Mouse (Mus musculus) thymus, postnatal 25 days (tissue): ENCODE data around the gene Rprd2.
"Not testable (repeated sequence)": the region's sequence is repeated elsewhere in the genome, so short reads cannot be mapped to it uniquely, and the experiment has no call there.

ENCODE experiments used
- DNase-seq: peaks from one replicate; pipeline ENCODE4 v3.0.0; 2022

Rprd2 gene

DNA sequence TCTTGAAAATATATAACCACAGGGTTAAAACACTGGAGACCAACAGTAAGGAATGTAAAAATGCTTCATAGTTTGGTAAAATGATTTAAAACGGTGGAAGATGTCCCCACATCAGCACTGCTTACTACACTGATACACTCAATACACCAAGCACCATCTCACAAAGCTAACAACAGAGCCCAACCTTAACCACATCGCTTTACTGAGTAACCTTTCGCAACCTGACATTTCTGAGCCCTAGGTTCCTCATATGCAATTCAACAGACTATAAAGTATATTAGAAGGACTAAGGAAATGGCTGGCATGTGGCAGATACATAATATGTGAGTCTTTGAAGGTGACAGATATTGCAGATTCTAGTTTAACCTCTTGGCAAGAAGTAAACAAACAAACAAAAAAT, 2.0 kb downstream of the Rprd2 start:
- DNase-seq, result no peak

DNA sequence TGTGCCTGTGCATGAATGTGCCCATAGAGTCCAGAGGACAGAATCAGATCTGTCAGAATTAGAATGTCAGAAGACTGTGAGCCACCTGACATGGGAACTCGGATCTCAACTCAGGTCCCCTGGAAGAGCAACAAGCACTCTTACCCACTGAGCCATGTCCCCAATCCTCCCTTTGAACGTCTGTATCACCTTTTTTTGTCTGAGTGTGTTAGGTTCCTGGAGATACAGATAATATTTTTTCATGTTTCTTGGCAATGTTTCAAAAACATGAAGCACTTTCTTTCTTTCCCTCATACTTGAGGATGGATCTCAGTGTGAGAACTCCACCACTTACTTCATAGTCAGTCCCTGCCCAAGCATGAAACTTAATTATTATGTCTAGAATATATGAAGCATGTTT, 10.3 kb downstream of the Rprd2 start:
- DNase-seq, result no peak

DNA sequence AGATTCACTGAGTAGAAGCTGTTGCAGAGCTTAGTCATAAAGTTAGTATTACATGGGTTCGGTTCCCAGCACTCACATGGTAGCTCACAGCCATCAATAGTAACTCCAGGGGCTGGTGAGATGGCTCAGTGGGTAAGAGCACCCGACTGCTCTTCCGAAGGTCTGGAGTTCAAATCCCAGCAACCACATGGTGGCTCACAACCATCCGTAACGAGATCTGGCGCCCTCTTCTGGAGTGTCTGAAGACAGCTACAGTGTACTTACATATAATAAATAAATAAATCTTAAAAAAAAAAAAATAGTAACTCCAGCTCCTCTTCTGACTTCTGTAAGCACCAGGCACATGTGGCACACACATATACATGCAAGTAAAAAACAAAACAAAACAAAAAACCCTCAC, 11.0 kb downstream of the Rprd2 start:
- DNase-seq, result not testable (repeated sequence)

DNA sequence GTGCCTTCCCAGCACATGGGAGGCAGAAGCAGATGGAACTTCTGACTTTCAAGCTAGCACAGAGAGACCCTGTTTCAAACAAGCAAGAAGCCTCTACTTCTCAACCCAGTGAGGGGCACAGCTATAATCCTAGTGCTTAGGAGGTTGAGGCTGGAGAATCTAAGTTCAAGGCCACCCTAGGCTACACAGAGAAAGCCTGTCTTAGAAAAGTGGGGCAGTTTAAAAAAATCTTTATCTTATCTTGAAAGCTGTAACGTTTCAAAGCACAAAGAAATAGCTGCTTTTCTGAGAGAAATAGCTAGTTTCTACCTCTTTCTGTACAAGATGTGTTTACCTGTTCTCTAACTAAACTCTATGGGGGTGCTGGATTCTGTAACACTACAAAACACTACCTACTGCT, 12.0 kb downstream of the Rprd2 start:
- DNase-seq, result no peak

DNA sequence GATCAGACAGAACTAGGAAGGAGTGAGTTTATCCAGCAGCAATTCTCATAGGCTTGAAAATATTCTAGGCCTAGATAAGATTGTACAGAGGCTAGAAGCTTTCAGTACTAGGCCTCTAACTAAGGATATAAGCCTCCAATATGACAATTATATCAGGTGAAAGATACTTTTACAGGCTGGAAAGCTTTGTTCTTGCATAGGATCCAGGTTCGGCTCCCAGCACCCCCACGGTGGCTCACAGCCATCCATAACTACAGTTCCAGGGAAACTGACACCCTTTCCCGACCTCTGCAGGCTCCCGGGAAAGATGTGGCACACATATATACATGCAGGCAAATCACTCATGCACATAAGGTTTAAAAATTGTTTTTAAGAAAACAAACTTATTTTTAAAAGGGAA, 14.8 kb downstream of the Rprd2 start:
- no peak for DNase-seq

DNA sequence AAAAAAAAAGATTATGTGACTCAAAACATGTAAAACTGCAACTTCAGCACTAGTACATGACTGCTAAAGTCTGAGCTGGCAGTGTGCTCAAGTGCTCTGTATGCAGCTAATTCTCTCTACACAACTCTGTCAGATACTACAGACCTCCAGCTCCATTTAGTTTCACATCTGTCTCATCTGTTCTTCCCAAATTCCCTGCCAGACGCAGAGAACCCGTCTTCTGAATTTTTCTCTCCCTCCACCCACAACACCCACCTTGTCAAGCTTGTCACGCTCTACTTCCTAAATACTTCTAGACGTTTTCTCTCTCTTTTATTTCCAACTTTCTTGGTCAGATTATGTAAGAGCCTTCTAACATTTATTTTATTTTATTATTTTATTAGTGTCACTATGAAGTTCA, 19.9 kb downstream of the Rprd2 start:
- DNase-seq, result no peak

DNA sequence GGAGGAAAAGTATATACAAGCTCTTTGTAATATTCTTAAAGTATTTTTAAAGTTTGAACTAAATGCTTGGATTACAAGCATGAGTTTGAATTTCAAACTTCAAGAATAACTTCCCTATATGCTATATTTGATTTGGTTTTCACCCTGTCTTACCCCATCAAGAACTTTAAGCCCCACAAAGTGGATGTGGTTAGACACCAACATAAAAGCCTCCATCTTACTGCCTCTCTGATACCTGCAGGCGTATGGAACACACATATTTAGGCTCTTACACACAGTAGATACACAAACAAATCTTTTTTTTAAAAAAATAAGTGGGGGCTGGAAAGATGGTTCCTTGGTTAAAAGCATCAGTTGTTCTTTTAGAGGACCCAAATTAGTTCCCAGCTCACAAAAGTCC, 24.4 kb downstream of the Rprd2 start:
- DNase-seq, result no peak

DNA sequence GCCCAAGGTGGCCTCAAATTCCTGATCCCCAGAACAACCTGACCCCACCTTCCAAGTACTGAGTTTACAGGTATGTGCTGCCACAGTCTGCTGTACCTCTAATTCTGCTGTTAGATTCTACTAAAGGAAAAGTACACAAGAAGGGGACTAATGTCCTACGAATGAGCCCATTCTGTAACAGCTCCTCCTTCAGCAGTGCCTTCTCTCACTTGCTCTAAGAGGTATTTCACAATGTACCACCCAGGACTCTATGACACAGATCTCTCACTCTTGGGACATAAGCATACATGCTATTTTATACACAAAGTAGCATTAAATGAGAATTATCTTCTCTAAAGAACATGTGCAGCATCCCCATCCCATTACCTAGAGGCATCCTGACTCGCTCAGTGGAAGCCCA, 25.0 kb downstream of the Rprd2 start:
- DNase-seq, result no peak

DNA sequence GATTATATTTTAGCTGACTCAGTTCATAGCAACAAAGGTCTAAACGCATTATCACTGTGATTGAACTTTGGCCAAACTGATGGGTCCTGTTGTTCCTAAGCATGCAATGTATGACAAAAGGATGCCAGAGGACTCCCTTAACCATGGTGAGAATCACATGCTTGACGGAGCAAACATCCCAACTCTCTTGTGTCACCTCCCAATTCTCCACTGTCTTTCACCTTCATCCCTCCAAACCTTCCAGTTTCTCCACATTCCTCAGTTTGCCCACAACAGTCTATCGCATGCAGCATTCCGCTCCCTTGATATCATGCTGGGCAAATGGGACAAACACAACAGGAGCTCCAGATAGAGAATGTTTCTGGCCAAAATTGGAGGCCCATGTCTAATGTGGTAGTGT, 33.2 kb downstream of the Rprd2 start:
- DNase-seq, result no peak

DNA sequence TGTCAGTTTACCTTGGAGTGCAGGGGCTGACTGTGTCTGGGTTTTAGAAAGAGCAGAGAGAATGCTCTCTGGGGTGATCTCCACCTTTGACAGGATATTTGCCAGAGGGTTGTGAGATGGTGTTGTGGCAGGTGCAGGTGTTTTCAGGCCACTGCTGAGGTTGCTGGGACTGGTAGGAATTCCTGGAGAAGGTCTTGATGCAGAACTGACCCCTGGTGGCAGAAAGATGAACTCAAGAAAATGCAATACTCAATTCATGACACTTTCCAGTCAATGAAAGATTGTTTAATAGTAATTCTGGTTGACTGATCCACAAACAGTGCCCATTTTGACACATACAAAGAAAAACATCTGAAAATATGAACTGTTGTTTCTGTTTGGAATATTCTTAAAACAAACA, 46.7 kb downstream of the Rprd2 start:
- peak; percentile 51 for DNase-seq

DNA sequence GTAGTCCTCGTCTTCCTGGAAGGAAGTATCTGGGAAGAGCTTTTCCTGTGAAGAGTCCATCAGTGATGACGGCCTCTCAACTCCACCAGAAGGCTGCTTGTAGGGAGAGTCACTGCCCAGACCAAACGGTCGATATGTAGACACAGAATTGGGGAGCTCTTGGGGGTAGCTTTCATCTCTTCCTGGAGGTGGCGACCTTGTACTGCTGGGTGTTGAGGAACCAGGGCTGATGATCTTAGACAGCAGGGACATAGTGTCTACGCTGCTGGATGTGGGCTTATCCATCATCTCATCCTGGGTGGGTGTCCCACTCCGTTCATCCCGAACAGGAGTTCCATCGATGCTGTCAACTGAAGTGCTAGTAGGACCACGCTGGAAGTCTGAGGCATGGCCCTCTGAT, 53.1 kb downstream of the Rprd2 start:
- no peak for DNase-seq

DNA sequence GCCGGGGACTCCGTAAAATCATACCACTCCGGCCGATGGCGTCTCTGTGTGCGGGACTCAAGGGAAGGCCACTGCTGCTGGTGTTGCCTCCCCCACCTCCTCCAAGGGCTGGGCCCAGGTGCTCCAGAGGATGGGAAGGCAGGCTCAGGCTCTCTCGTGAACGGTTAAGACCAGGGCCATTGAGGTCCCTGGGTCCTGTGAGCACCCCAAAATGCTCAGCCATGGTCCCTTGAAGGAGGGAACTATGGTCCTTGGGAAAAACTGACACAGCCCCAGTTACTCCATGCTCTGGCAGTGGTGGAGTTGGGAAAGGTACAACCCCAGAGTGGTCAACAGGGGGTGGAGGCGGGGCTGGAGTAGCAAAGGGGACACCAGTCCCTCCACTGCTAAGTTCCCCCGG, 54.9 kb downstream of the Rprd2 start:
- DNase-seq, result no peak

DNA sequence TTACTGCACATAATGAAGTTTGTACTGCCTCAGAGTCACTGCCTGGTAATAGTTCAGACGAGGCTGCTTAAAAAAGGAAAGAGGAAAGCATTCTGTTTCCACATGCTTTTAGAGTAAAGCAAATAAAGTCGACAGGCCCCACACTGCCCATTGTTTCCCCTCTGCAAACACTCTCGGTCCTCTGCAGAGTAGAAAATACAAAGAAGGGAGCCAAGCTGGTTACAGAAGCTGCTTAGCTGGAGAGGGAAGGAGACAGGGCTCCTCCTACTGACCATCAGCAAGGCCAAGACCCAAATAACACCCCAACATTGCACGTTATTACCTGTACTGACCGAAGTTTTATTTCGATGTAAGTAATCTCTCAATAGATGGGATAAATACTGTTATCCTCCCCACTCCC, 55.7 kb downstream of the Rprd2 start:
- no peak for DNase-seq

DNA sequence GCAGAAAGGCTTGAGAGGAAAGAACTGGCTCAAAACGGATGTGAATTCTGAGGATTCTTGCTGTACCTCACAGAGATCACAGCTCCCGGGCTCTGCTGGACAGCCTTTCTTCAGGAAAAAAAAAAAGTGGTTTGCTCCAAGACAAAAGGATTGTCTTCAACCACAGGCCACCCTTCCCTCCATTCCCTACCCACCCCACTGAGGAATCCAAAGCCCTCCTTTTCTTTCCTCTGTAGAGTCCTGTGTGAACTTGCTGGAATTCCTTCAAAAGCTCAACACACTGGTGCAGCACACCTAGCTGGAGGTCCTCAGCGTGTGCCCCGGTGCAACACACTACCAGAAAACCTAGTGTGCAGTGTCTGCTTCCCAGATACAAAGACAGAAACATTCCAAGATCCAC, 56.9 kb downstream of the Rprd2 start:
- no peak for DNase-seq

DNA sequence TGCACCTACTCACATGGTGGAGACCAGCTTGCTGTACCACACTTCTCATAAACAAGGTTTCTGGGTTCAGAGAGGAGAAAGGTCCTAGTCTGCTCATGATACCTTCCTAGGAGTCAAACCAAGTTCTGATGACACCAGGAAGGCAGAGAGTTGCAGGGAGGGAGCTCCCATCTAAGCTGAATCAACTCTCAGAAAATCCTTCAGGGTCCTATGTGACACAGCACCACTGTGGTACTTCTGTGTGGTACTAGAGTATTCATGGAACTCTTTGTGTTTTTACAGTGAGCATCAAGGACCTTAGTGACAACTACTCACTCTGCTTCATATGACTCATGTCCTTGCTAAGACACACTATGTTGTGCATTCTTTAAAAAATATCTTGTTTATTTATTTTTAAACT, 58.0 kb downstream of the Rprd2 start:
- DNase-seq, result no peak

DNA sequence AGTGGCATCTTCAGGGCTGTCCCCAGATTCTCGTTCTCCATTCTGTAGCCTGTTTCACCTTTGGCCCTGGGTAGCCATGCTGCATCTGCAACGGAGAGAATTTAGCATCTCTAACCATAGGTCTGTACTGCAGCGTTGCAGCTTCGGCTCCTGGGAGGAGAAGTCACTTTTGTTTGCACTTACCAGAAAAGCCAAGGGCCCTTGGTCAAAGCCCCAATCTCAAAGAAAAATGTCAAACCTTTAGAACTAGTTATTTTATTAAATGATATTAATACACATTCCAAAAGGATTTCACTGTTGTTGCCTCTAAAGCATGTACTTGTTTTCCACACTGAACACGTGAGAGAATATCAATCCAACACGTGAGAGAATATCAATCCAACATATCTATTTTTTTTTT, 58.6 kb downstream of the Rprd2 start, which contains the start of gene Tars2:
TSS of gene Tars2 (minus strand) at position 101 of the 400 bp plus-strand sequence.
- no peak for DNase-seq

DNA sequence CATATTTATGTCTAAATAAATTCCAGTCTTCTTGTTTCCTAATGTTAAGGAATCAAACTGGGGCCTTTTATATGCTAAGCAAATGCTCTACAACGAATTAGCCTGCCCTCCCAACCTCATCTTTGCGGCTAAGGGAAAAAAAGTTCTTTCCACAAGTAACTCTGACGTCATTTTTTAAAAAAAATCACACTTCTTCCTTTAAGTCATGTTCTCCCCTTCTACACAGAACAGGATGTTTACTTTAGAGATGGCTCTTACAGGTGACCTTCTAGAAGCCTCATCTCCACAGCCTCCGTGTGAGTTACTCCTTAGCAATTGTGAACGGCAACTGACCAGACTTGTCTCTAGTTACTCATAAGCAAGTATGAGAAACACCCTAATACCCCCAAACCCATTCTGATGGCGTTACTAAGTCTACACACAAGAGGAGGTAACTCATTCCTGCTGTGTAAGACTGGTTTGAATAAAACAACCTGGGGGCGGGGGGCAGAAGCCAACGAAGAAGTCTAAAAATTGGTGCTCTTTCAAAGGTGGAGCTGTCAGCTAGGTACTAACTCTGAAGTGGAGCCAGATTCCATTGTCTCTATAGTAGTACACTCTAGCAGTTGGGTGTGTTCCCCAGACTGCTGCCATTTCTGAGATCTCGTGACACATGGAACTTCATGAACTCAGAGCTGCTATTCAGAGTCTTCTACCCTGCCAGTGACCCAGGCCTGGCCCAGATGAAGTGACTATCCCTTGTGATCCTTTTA, 60.0 kb downstream of the Rprd2 start:
- no peak for DNase-seq

DNA sequence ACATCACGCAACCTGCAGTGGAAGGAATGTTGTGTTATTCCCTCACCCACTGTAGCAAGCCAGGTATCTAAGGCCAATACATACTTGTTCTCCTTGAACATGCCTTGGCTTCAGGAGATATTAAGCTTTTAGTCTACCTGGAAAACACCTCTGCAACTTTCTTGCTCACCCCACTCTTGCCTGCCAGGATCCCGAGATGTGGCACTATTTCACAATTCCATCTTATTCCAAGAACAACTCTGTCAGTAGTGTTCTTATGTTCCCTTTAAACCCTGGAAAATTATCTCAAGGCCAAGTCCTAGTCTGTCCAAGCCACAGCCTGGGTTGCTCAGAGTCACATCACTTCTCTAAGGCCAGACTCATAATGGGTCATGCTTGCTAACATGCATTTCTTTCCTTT, 61.9 kb downstream of the Rprd2 start:
- no peak for DNase-seq

DNA sequence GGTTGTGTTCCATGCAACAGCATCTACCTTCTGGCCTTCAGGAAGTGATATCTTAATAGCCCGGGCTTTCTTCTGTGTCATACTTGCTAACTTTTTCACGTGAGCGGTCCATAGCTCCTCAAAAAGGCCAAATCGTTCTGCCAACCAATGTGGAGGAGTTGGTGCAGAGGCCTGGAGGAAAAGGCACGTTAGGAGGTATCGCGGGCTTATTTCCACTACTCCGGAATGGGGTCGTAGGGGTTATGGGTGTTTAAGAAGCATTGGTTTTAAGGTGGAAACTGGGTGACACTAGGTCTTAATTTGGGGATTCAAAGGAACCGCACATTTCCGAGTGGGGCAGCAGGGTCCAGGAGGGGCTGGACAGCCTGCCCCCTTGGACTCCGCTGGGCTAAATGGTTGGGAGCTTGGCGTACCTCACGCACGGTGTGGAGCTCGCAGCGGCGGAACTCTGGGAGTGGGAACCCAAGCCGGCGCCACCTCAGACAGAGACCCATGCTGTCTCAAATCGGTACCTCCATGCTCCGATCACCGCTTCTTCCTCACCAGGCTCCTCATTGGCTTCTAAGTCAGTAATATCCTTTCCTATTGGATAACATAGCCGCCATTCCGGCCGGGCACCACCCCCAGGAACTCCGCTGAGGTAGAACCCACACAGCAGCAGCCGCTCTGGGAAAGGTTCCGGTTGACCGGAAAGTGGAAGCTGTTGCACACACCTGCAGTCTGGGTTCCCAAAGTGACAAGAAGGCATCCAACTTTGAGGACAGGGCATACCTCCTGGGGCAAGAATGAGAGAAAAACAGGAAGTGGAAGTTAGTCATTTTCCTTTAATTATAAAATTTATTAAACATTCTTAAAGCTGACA, 64.1 kb downstream of the Rprd2 start:
- peak; percentile 92 for DNase-seq

DNA sequence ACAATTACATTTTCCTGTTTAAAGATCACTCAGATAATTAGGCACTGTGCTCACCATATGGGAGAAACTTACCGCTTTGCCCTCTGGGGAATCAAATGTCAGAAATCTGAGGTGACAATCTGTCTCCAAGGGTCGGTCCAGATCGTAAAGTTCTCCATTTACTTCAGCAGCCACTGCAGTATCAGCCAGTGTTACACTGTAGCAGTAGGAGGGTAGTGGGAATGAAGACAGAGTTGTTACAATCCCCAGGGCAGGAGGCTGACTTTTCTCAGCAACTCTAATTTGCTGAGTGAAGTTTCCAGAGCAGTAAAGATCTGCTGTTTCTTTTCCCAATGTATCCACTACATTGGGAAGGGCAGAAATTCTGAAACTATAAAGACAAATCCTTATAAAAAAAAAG, 65.7 kb downstream of the Rprd2 start:
- no peak for DNase-seq

DNA sequence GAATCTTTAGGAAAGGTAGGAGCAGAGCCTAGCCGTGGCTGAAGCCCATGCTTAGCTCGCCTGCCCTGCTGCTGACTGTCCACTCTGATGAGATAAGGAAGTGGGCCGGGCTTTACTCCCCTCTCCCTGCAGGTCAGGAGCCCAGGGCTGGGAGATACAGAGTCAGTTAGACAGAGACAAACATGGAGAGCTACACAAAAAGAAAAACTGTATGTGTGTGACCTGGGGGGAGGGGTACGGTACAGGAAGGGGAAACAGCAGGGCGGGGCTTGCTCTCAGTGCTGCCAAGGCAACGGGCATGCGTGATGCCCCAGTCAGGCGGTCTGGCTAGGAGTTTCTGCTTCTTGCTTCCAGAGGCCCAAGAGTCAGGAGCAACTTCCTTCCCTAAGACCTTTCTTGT, 78.3 kb downstream of the Rprd2 start:
- peak; percentile 31 for DNase-seq

DNA sequence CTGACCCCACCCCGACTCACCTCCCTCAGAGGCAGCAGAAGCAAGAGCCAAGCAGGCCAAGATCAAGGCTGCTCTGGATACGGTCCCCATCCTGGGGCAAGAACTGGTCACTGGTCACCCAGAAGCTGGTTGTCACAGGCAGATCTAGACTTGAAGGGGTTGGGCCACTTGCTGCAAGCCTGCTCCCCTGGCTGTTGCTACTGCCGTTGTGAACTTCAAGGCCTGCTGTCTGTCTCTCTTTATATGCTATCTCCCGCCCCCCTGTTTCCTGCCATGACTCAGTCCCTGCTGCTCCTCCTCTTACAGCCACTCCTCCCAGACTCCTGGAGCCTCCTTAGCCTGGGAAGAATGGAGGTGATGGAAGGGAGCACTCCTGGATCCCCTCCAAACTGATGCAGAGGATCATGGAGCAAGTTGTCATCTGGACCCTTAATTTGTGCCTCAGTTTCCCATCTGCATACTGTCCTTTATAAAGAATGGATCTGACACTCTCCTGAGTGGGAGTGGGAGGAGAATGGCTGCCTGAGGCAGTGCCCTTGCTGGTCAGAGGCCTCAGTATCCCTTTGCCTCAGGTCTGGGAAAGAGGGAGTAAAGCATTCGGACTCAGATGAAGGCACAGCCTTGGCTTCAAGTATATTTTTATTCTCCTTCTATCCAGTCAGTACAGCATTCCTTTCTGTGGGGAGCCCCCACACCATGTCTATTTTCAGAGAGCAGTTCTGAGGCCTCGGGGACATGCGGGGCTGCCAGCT, 79.1 kb downstream of the Rprd2 start, which contains the start of gene Ecm1:
TSS of gene Ecm1 (minus strand) at position 217 of the 752 bp plus-strand sequence.
- peak; percentile 45 for DNase-seq

DNA sequence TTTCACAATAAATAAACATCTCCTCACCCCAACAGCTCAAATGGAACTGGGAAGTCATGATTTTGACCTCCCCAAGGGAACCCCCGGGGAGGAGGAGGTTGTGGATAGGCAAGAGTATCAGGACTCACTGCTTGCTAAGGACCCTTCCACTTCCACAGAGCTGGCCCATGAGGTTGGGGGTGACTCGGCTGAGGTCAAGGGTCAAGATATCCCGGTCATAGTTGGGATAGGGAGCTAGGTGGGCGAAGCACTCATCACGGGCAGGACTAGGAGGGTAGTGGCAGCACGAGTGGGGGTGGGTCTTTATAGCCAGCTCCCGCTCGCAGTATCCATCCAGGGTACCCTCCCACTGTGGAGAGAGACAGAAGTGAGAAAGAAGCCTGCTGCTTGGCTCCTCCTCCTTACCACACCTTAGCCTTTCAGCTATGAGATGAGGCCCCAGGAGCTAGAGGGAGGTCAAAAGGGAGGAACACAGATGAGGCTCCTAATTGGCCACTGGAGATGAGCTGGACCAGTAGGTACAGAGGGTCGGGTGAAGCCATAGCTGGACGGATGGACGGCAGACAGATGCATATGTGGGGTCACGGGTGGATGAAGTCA, 83.5 kb downstream of the Rprd2 start:
- no peak for DNase-seq
